Mouse (Mus musculus) ES-E14 (cell line): ENCODE results near the gene Adh5. TPM values are rescaled to one million over a fixed set of nuclear protein-coding genes. Genes with fewer than 3 reads are reported as not detected.

Source experiments
- DNase-seq: peaks from one replicate; pipeline ENCODE4 v3.0.0-alpha.2; 2013; ENCODE audit warnings: low read depth, low spot score
- H3K27ac ChIP-seq: 2 replicates; pipeline ENCODE4 v1.5.1; 2012; ENCODE audit warnings: low read depth, mild to moderate bottlenecking, low read length, moderate library complexity, mixed read lengths; ENCODE audit not compliant: poor library complexity, insufficient read depth, severe bottlenecking
- H3K36me3 ChIP-seq: 2 replicates; pipeline ENCODE4 v1.6.1; 2012; ENCODE audit warnings: mild to moderate bottlenecking, low read length, moderate library complexity, mixed read lengths; ENCODE audit not compliant: control insufficient read depth, poor library complexity, insufficient read depth, severe bottlenecking
- H3K4me1 ChIP-seq, 2 experiments: fragments of 150-350 bp in 1 of 2; sonication (generic) in 1 of 2; 2 replicates each; pipeline ENCODE4 v1.6.1; 2012; ENCODE audit warnings: low read length in 2 of 2, mild to moderate bottlenecking in 1 of 2, mixed read lengths in 1 of 2; ENCODE audit not compliant: control insufficient read depth in 2 of 2, insufficient read depth in 2 of 2, poor library complexity in 1 of 2
- H3K4me3 ChIP-seq, 2 experiments: fragments of 150-350 bp in 1 of 2; sonication (generic) in 1 of 2; 2 replicates each; pipeline ENCODE4 v1.5.1; 2012; ENCODE audit warnings: low read length in 2 of 2, low read depth in 1 of 2, mild to moderate bottlenecking in 1 of 2, mixed read lengths in 1 of 2; ENCODE audit not compliant: insufficient read depth in 1 of 2, poor library complexity in 1 of 2, severe bottlenecking in 1 of 2
- H3K9ac ChIP-seq: 2 replicates; pipeline ENCODE4 v1.6.1; 2012; ENCODE audit warnings: low read depth, mild to moderate bottlenecking, low read length, mixed read lengths; ENCODE audit not compliant: poor library complexity, insufficient read depth, severe bottlenecking
- H3K9me3 ChIP-seq: fragments of 150-350 bp; sonication (generic); 2 replicates; pipeline ENCODE4 v1.6.1; 2012; ENCODE audit warnings: low read depth, mild to moderate bottlenecking, low read length; ENCODE audit not compliant: control insufficient read depth, insufficient read depth
- CHD2 ChIP-seq: IDR thresholded peaks from 2 replicates; pipeline ENCODE4 v1.6.1; 2014; ENCODE audit warnings: mild to moderate bottlenecking, low read depth, low read length, inconsistent platforms
- HCFC1 ChIP-seq: IDR thresholded peaks from 2 replicates; pipeline ENCODE4 v1.6.1; 2012; ENCODE audit warnings: low read length, inconsistent platforms, borderline replicate concordance; ENCODE audit not compliant: insufficient read depth
- MAFK ChIP-seq: IDR thresholded peaks from 2 replicates; pipeline ENCODE4 v1.6.1; 2014; ENCODE audit warnings: mild to moderate bottlenecking, low read depth, low read length, inconsistent platforms; ENCODE audit not compliant: insufficient read depth
- ZC3H11A ChIP-seq: IDR thresholded peaks from 2 replicates; pipeline ENCODE4 v1.6.1; 2012; ENCODE audit warnings: low read depth, mild to moderate bottlenecking, inconsistent platforms, low read length, borderline replicate concordance
- ZNF384 ChIP-seq: IDR thresholded peaks from 2 replicates; pipeline ENCODE4 v1.6.1; 2012; ENCODE audit warnings: low read depth, low read length, inconsistent platforms
- in situ Hi-C, 2 experiments: fragments of 600-800 bp; cut with MboI; formaldehyde crosslinking; loops; one replicate each; pipeline ENCODE4 v1.15.1; 2025; ENCODE audit warnings: low sequenced_read_pairs in 2 of 2, inconsistent platforms in 1 of 2; ENCODE audit not compliant: unreplicated experiment in 2 of 2
- total RNA-seq: library from RNA; depleted of rRNA; stranded (reverse); fragments of 300-350 nt; gene quantifications from 2 replicates; pipeline ENCODE4 v1.2.3, GENCODE M21; 2012

The Adh5 gene
- total RNA-seq, 1 experiment: 245 TPM

GRCm38 (mm10) chr3:138471066-138471465 lies 28.2 kb downstream of the Adh5 start:
- in situ Hi-C loops: no loop called here
- TF ChIP-seq HCFC1: no peak
- no peak for TF ChIP-seq MAFK
- TF ChIP-seq ZC3H11A: no peak
- TF ChIP-seq ZNF384: no peak
- no peak for TF ChIP-seq CHD2

GRCm38 (mm10) chr3:138479489-138479888 lies 36.6 kb downstream of the Adh5 start:
- Histone ChIP-seq H3K4me1 (no peaks in the 10 kb centered on the region), H3K4me3 (no peak overlapping the region), H3K9me3 (no peaks in the 10 kb centered on the region), H3K27ac (no peak overlapping the region), H3K9ac (no peak overlapping the region), H3K36me3 (peaks cover 7% of the 10 kb centered on the region; the same call in 1 of the 2 replicates)
- no peak for DNase-seq
- TF ChIP-seq MAFK: no peak
- TF ChIP-seq HCFC1: no peak
- no peak for TF ChIP-seq ZNF384
- TF ChIP-seq ZC3H11A: no peak
- no peak for TF ChIP-seq CHD2
- in situ Hi-C loops: no loop called here

More at GRCm38 (mm10) chr3:138471066-138471465, 28.2 kb downstream of the Adh5 start:
- Histone ChIP-seq H3K27ac (no peak overlapping the region), H3K9ac (no peak overlapping the region), H3K9me3 (no peaks in the 10 kb centered on the region), H3K4me1 (no peaks in the 10 kb centered on the region), H3K36me3 (peaks cover 23% of the 10 kb centered on the region), H3K4me3 (no peak overlapping the region)
- no peak for DNase-seq

GRCm38 (mm10) chr3:138481526-138482284 lies 38.8 kb downstream of the Adh5 start:
- Histone ChIP-seq H3K9ac (no peak overlapping the region), H3K27ac (no peak overlapping the region), H3K4me3 (no peak overlapping the region), H3K4me1 (peaks cover 0 to 4% of the 10 kb centered on the region in 2 experiments; a peak in 1 of 4 replicates), H3K36me3 (peaks cover 12% of the 10 kb centered on the region; the same call in 1 of the 2 replicates), H3K9me3 (no peaks in the 10 kb centered on the region)
- no peak for TF ChIP-seq ZC3H11A
- no peak for TF ChIP-seq MAFK
- no peak for TF ChIP-seq CHD2
- TF ChIP-seq ZNF384: no peak
- TF ChIP-seq HCFC1: no peak
- in situ Hi-C loops: no loop called here
- no peak for DNase-seq

GRCm38 (mm10) chr3:138483240-138483639 lies 40.3 kb downstream of the Adh5 start:
- DNase-seq: no peak
- Histone ChIP-seq H3K27ac (no peak overlapping the region), H3K4me1 (peaks cover 0 to 4% of the 10 kb centered on the region in 2 experiments; a peak in 1 of 4 replicates), H3K9ac (no peak overlapping the region), H3K36me3 (peaks cover 12% of the 10 kb centered on the region; the same call in 1 of the 2 replicates), H3K9me3 (no peaks in the 10 kb centered on the region), H3K4me3 (no peak overlapping the region)
- TF ChIP-seq ZC3H11A (no peak), MAFK (no peak), CHD2 (no peak), ZNF384 (no peak), HCFC1 (no peak)
- in situ Hi-C loops: no loop called here
